Mouse (Mus musculus): ENCODE measurements around the gene Plxdc1. TPM values are rescaled to one million over a fixed set of nuclear protein-coding genes. Genes with fewer than 3 reads are reported as not detected.
"Not testable (repeated sequence)": the region's sequence is repeated elsewhere in the genome, so short reads cannot be mapped to it uniquely, and the experiment has no call there.

Gene Plxdc1
- polyA plus RNA-seq, 1 experiment from 2014 or later: 0.53 TPM

DNA sequence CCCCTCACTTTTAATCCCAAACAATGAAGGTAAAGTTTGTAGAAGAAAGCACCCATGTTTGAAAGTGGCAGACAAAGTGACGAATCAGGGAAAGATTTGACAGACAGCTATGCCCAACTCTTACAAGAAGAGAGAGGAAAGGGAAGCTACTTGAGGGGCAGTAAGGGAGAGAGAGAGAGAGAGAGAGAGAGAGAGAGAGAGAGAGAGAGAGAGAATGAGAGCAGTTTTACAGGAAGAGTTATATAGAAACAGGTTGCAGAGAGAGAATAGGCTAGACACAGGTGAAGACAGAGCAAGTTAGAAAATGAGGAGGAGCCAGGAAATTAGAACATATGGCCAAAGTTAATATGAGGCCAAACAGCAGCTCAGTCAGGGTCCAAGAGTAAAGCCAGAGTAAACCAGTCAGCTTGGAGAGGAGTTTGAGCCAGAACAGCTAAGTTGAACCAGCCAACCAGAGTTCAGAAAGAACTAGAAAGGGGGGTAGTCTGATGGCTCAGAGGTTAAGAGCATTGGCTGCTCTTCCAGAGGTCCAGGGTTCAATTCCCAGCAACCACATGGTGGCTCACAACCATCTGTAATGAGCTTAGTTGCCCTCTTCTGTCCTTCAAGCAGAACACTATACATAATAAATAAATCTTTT lies 33.8 kb downstream of the Plxdc1 start:
- no peak overlapping the region for H3K4me2 ChIP-seq
- H3K36me3 ChIP-seq (ENCODE audit: insufficient read depth): no peaks in the 10 kb centered on the region
- WGBS: 78% methylated on average over 1 of the region's 1 CpGs
- H3K27ac ChIP-seq (ENCODE audit: low read depth): no peak overlapping the region
- TF ChIP-seq CTCF (IDR thresholded peaks at IDR 0.05; ENCODE audit: low read depth): no peak
- DNase-seq (no peak), ATAC-seq (ENCODE audit: insufficient read depth) (no peak)
- H3K27me3 ChIP-seq (ENCODE audit: insufficient read depth, low read length): no peaks in the 10 kb centered on the region
- no peaks in the 10 kb centered on the region for H3K9me3 ChIP-seq (ENCODE audit: low read depth, low read length)
- H3K4me1 ChIP-seq (ENCODE audit: insufficient read depth): 0 out of 2 replicates have a peak, but pooled peaks cover 3% of the 10 kb centered on the region
- H3K9ac ChIP-seq: no peak overlapping the region
- H3K4me3 ChIP-seq (ENCODE audit: low read depth, low read length): no peak overlapping the region

DNA sequence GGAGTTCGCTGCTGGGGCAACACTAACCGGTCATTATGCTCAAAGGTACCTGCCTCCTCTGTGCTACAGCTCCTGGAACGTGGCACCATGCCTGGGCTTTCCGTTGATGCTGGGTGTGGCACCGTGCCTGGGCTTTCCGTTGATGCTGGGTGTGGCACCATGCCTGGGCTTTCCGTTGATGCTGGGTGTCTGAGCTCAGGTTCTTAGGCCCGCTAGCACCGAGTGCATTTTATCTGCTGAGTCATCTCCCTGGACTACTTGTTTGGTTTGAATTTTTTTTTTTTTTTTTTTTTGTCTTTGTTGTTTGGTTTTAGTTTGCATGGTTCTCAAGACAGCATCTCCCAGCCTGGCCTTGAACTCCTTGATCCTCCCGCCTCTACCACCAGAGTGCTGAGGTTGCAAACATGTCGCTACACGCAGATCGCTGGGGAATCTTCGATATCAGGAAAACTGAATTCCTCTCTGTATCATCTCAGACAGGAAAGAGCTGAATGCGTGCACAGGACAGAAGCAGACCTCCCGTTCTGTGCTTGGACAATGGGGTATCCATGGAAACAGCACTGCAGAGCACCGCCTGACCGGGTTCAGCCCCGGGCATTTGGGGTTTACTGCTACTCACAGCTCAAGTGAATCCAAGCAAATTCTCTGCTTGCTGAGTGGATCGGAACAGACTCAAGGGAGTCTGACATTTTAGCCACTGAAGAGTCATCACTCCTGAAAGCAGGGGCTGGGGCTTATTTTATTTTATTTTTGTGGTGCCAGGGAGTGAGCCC lies 36.4 kb downstream of the Plxdc1 start:
- DNase-seq (peak; percentile 12), ATAC-seq (ENCODE audit: insufficient read depth) (no peak)
- Histone ChIP-seq H3K4me3 (ENCODE audit: low read depth, low read length) (no peak overlapping the region), H3K4me2 (no peak overlapping the region), H3K27ac (ENCODE audit: low read depth) (no peak overlapping the region), H3K36me3 (ENCODE audit: insufficient read depth) (no peaks in the 10 kb centered on the region), H3K9ac (no peak overlapping the region), H3K27me3 (ENCODE audit: insufficient read depth, low read length) (no peaks in the 10 kb centered on the region), H3K9me3 (ENCODE audit: low read depth, low read length) (no peaks in the 10 kb centered on the region), H3K4me1 (ENCODE audit: insufficient read depth) (0 out of 2 replicates have a peak, but pooled peaks cover 3% of the 10 kb centered on the region)
- WGBS: 58% methylated on average over 20 of the region's 20 CpGs
- TF ChIP-seq CTCF (IDR thresholded peaks at IDR 0.05; ENCODE audit: low read depth): no peak

DNA sequence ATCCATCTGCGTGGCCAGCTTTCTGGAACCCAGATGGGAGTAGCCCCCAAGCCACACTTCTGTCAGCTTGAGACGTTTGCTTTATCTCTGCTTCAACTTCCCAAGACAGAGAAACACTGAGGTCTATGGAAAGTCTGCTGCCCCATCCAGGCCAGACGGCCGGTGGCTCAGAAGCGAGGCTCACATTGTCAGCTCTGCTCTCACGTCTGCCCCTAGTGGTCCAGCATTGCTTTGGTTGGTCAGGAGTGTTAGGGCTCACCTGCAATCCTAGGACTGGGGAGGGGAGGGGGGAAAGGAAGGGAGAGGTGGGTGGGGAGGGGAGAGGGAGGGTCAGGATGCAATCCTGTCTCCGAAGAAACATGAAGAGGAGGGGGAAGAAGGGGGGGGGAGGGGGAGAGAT lies 38.8 kb downstream of the Plxdc1 start:
- H3K4me1 ChIP-seq (ENCODE audit: insufficient read depth): no peaks in the 10 kb centered on the region
- no peaks in the 10 kb centered on the region for H3K27me3 ChIP-seq (ENCODE audit: insufficient read depth, low read length)
- WGBS: 13% methylated on average over 7 of the region's 7 CpGs
- no peaks in the 10 kb centered on the region for H3K36me3 ChIP-seq (ENCODE audit: insufficient read depth)
- TF ChIP-seq CTCF (IDR thresholded peaks at IDR 0.05; ENCODE audit: low read depth): peak; percentile 71
- H3K9me3 ChIP-seq (ENCODE audit: low read depth, low read length): no peaks in the 10 kb centered on the region
- no peak overlapping the region for H3K9ac ChIP-seq
- DNase-seq (peak; percentile 67), ATAC-seq (ENCODE audit: insufficient read depth) (no peak)
- H3K4me3 ChIP-seq (ENCODE audit: low read depth, low read length): no peak overlapping the region
- no peak overlapping the region for H3K4me2 ChIP-seq
- no peak overlapping the region for H3K27ac ChIP-seq (ENCODE audit: low read depth)

DNA sequence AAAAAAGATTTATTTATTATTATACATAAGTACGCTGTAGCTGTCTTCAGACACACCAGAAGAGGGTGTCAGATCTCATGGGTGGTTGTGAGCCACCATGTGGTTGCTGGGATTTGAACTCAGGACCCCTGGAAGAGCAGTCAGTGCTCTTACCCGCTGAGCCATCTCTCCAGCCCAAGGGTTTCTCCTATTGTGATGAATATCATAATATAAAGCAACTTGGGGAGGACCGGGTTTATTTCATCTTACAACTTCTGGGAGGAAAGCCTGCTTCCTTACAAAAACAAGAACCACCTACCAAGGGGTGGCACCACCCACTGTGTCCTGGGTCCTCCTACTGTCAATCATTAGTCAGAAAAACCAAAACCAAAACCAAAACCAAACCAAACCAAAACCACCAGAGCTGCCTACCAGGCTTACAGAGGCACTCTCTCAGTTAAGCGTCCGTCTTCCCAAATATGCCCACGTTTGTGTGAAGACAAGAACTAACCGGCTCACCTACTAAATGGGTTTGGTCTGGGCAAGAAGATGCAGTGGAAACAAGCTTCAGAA lies 40.4 kb downstream of the Plxdc1 start:
- not testable (repeated sequence) for H3K27me3 ChIP-seq (ENCODE audit: insufficient read depth, low read length)
- 87% methylated on average over 7 of the region's 7 CpGs for WGBS

DNA sequence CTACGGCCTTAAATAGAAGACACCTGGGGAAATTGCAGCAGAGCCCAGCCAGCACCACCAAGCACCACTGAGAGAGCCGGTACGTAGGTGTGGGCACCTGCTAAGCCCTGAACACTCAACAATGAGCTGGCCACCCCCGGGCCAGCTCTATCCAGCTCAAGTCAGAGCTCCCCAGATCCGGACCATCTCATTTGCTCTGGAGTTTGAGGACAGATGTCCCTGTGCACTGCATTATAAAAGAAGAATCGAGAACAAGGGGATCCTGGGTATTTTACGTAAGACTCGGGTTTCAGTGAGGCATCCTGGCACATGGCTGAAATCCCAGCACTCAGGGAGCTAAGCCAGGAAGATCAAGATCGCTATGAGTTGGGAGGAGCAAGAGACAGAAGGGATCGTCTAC lies 41.2 kb downstream of the Plxdc1 start:
- H3K9me3 ChIP-seq (ENCODE audit: low read depth, low read length): no peaks in the 10 kb centered on the region
- TF ChIP-seq CTCF (IDR thresholded peaks at IDR 0.05; ENCODE audit: low read depth): no peak
- H3K4me2 ChIP-seq: no peak overlapping the region
- no peak for ATAC-seq (ENCODE audit: insufficient read depth)
- H3K4me3 ChIP-seq (ENCODE audit: low read depth, low read length): no peak overlapping the region
- no peaks in the 10 kb centered on the region for H3K36me3 ChIP-seq (ENCODE audit: insufficient read depth)
- no peak overlapping the region for H3K9ac ChIP-seq
- H3K27ac ChIP-seq (ENCODE audit: low read depth): no peak overlapping the region
- 77% methylated on average over 10 of the region's 10 CpGs for WGBS
- H3K4me1 ChIP-seq (ENCODE audit: insufficient read depth): no peaks in the 10 kb centered on the region
- DNase-seq: no peak
- H3K27me3 ChIP-seq (ENCODE audit: insufficient read depth, low read length): no peaks in the 10 kb centered on the region

More for the DNA sequence above, 40.4 kb downstream of the Plxdc1 start:
- H3K4me2 ChIP-seq; H3K9ac ChIP-seq; H3K27ac ChIP-seq (ENCODE audit: low read depth); ATAC-seq (ENCODE audit: insufficient read depth); H3K9me3 ChIP-seq (ENCODE audit: low read depth, low read length); H3K36me3 ChIP-seq (ENCODE audit: insufficient read depth); DNase-seq; H3K4me3 ChIP-seq (ENCODE audit: low read depth, low read length); H3K4me1 ChIP-seq (ENCODE audit: insufficient read depth): not testable (repeated sequence)

DNA sequence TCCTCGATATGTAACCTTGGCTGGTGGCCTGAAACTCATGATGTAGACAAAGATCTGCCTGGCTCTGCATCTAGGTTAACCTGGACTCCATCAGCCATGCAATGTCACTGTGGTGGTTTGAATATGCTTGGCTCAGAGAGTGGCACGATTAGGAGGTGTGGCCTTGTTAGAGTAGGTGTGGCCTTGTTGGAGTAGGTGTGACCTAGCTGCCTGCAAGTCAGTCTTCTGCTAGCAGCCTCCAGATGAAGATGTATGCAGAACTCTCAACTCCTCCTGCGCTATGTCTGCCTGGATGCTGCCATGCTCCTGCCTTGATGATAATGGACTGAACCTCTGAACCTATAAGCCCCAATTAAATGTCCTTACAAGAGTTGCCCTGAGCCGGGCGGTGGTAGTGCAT lies 43.0 kb downstream of the Plxdc1 start:
- H3K4me2 ChIP-seq: no peak overlapping the region
- TF ChIP-seq CTCF (IDR thresholded peaks at IDR 0.05; ENCODE audit: low read depth): no peak
- ATAC-seq (ENCODE audit: insufficient read depth) (no peak), DNase-seq (no peak)
- no peak overlapping the region for H3K27ac ChIP-seq (ENCODE audit: low read depth)
- H3K9ac ChIP-seq: no peak overlapping the region
- no peaks in the 10 kb centered on the region for H3K4me1 ChIP-seq (ENCODE audit: insufficient read depth)
- WGBS: 77% methylated on average over 5 of the region's 5 CpGs
- no peak overlapping the region for H3K4me3 ChIP-seq (ENCODE audit: low read depth, low read length)
- H3K36me3 ChIP-seq (ENCODE audit: insufficient read depth): no peaks in the 10 kb centered on the region
- no peaks in the 10 kb centered on the region for H3K27me3 ChIP-seq (ENCODE audit: insufficient read depth, low read length)
- no peaks in the 10 kb centered on the region for H3K9me3 ChIP-seq (ENCODE audit: low read depth, low read length)

DNA sequence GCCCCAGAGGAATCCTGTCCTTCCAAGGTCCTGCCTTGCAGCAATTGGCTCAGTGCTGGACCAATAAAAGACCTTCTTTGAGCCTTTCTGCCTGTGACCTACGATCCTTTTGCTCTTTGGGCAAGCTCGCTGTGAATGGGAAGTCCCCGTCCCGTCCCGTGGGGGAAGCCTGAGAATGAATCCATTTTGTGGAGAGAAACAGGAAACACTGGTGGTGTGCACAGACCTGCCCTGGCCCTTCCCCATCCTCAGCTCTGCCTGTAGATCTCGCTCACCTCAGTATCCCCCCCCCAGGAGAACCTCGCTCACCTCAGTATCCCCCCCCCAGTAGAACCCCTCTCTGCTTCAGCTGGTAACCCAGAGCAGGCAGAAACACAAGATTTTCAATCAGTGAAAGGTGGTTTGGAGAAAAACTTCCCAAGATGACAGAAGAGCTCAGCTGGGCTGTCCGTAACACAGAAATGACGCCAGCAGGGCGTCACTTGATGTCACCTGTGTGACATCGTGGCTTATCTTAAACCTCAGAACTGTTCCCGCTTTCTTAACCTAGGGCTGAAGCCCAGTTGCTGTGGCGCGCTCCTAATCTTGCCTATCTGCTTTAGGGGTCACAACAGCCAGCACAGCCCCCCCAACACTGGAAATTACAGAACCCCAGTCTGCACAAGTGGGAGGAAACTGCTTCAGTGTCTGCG lies 43.7 kb downstream of the Plxdc1 start:
- ATAC-seq (ENCODE audit: insufficient read depth): no peak
- Histone ChIP-seq H3K4me2 (no peak overlapping the region), H3K9me3 (ENCODE audit: low read depth, low read length) (no peaks in the 10 kb centered on the region), H3K36me3 (ENCODE audit: insufficient read depth) (no peaks in the 10 kb centered on the region), H3K9ac (no peak overlapping the region), H3K4me1 (ENCODE audit: insufficient read depth) (no peaks in the 10 kb centered on the region), H3K4me3 (ENCODE audit: low read depth, low read length) (no peak overlapping the region), H3K27me3 (ENCODE audit: insufficient read depth, low read length) (no peaks in the 10 kb centered on the region), H3K27ac (ENCODE audit: low read depth) (no peak overlapping the region)
- WGBS: 70% methylated on average over 15 of the region's 15 CpGs
- TF ChIP-seq CTCF (IDR thresholded peaks at IDR 0.05; ENCODE audit: low read depth): no peak
- no peak for DNase-seq
